Mouse (Mus musculus): ENCODE measurements around the gene Dok3.
"Not testable (repeated sequence)": the region's sequence is repeated elsewhere in the genome, so short reads cannot be mapped to it uniquely, and the experiment has no call there.

The Dok3 gene

GRCm38 (mm10) chr13:55529198-55529915, at the start of gene Dok3:
Dok3 (minus strand) TSS chr13:55529296.
- peak in 1 of 2 experiments; percentile 29 for DNase-seq (ENCODE audit: low spot score in 2 of 2)

DNA sequence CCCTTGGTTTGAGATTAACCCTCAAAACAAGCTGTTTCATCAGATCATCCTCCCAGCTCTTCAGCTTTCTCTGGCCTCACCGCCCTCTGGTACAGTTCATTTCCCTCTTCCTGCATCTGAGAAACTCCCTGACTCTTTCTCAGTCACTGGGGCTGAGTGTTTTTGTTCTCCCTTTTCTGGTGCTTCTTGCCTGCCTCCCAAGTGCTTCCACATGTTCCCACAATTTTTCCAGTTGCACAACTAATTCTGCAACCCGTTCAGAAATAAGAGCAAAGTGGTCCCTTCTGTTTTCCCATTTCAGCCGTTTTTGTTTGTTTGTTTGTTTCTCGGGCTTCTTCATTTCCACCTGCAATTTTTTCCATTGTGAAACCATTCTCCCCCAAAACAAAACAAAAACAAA, 49.0 kb upstream of the Dok3 start:
- no peak for DNase-seq (ENCODE audit: low spot score in 2 of 2)

GRCm38 (mm10) chr13:55576872-55577271, 47.8 kb upstream of the Dok3 start:
- DNase-seq (ENCODE audit: low spot score in 2 of 2) = not testable (repeated sequence)

DNA sequence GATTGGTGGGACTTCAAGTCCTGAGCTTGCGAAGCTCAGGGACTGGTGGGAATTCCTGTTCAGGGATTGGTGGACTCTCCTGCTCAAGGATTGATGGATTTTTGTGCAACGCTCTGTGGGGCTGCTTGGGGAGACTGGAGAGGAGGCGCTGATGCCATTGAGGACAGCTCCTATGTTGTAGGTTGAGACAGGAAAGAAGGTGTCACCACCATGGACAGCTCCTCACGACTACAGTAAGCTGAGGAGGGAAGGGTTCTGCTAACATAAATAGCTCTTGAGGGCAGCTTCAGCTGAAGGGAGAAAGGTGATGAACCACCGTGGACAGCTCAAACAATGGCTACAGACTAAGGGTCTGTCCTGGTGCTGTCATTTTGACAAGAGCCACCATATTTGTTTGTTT, 46.8 kb upstream of the Dok3 start:
- no peak for DNase-seq (ENCODE audit: low spot score in 2 of 2)

DNA sequence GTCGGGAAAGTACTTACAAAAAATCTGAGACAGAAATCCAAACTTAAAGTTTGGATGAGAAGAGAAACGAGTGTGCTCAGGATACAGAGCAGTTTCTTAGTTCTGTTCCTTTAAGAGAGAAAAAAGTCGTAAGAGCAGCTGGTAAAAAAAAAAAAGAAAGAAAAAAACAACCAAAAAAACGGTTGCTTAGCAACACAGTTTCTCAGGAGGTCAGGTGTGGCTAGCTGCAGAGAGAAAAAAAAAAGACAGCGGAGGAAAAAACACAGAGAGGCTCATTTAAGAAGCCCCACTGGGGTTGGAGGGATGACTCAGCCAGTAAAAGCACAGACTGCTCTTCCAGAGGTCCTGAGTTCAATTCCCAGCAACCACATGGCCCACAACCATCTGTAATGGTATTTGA, 45.2 kb upstream of the Dok3 start:
- DNase-seq (ENCODE audit: low spot score in 2 of 2) = no peak

DNA sequence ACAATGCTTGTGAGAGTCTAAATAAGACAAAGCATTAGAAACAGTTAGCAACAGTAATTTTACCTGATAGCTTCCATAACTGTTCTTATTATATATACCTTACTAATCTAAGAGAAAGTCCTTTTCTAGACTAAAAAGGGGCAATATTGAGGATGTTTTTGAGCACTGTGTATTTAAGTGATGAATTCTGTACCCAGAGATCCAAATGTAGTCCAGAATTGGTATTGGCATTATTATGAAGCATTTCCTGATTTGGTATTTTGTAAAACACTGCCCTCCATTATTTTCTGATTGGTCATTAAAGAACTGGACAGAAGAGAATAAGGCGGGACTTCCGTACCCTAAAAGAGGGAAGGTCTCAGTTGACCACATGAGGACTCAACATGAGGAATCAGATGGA, 44.3 kb upstream of the Dok3 start, which contains the start of gene Tmed9:
TSS of gene Tmed9 (plus strand) at position 301 of the 400 bp plus-strand sequence.
- no peak for DNase-seq (ENCODE audit: low spot score in 2 of 2)

DNA sequence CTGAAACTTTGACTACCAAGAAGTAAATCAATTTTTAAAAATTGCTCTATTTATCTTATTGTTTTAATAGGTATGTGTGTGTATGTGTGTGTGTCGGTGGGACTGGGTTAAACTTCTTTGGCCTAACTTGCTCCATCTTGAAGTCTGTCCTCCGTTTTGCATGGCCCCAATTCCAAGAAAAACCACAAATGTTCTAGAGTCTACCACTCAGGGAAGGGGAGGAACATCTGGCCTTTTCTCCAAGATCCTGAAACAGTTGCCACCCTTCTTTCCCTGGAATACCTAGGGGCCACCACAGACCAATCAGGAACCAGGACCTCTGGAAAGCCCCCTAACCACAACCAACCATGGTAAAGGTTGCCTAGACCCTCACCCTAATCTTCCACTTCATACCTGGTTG, 42.9 kb upstream of the Dok3 start:
- no peak for DNase-seq (ENCODE audit: low spot score in 2 of 2)

DNA sequence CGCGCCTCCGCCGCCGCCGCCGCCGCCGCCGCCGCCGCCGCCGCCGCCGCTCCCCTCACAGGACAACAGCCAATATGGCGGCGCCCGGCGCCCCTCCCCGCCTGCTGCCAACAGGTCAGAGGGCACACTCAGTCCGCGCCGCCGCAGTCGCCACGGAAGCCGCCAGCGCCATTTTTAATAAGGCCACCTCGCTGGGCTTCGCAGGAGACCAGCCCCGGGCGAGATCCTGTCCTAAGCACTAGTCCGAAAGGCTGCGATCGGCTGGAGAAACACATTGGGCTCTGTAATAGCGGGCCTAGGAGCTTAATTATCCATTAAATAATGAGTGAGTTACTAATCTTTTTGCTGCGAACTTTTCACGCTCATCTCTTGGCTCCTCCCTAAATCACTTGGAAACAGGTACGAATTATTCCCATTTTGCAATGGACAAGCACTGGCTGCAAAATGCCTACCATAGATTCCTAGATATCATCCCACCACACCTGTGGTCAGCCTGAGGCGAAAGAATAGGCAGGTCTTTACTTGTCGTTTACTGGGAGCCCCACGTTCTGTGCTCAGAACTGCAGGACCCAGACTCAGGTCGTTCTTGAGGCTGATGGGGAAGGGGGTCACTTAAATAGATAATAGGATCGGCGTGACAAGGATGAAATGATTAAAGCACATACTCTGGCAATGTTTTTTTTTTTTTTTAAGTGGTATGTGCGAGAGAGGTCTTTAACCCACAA, 42.1 kb upstream of the Dok3 start, which contains the start of gene Fam193b:
TSS of gene Fam193b (minus strand) at position 94 of the 725 bp plus-strand sequence.
- peak; percentile 88 to 92 for DNase-seq (ENCODE audit: low spot score in 2 of 2)

DNA sequence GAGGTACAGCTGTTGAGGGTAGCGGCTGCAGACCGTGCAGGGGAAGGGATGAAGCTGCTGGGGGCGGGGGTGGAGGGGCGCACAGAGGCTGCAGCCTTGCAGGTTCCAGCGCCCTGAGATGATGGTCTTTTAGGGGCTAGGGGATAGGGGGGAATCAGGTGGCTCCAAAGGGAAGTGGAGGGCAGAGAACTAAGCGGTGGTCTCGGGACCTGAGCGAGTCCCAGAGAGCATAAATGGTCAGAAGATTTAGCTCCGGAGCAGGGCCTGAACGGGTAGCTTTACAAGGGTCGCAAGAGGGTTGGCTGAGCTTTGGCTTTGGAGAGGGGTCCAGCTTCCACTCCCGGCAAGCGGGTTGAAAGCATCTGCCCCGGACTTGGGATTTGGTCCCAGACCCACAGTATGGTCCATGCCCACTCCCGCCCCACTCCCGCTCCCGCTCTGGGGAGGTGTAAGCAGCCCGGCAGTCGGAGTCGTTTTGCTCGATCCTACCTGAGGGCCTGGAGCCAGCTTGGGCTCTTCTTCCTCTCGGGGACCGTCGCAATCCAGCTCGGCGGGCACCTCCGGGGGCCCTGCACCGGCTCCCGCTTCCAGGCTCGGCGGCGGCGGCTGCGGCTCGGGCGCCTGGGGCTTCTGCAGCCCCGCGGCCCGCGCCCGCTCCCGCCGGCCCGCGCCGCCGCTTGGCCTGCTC, 41.3 kb upstream of the Dok3 start:
- peak; percentile 27 to 38 for DNase-seq (ENCODE audit: low spot score in 2 of 2)

DNA sequence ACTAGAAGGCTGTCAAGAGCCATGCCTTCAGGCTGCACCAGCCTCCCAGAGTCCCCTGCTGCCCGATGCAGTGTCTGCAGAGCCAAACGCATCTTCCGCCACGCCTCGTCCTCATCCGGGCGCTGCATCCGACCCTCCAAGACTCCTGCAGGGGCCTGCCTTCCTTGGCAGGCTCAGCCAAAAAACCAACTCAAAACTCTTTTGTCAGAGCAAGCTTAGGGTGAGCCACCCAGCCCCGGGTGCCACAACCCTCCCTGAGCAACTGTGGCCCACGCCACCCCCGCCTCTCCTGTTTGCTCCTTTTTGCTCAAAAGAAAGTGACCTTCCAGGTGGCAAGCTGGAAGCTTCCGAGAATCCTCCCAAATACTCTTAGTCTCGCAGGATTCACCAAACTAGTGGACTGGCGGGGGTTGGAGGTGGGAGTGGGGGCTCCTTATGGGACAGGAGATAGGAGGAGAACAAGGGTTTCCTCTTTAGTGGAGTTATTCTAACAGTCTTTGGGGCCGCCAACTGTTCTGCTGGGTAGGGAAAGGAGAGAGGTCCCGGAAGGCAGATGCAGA, 40.7 kb upstream of the Dok3 start:
- DNase-seq (ENCODE audit: low spot score in 2 of 2) = peak; percentile 26 to 44

GRCm38 (mm10) chr13:55568524-55568923, 39.4 kb upstream of the Dok3 start:
- DNase-seq (ENCODE audit: low spot score in 2 of 2) = not testable (repeated sequence)

DNA sequence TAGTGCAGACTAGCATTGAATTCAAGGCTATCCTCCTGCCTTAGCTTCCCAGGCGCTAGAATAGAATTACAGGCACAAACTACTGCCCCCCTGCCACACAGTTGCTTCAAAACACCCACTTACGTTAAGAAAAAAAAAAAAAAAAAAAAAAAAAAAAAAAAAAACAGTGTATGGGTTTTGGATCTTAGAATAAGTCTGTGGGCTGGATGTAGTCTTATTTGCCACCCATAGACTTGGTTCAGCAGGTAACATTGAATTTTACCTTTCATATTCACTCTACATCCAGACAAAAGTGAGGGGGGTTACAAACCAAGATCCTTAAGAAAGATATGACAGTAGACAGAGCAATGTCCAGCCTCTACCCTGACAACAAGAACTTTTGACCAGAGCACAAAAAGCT, 38.9 kb upstream of the Dok3 start:
- no peak for DNase-seq (ENCODE audit: low spot score in 2 of 2)

- DNase-seq (ENCODE audit: low spot score in 2 of 2) = no peak
These were observed 37.9 kb upstream of the Dok3 start for GRCm38 (mm10) chr13:55567001-55567400.

DNA sequence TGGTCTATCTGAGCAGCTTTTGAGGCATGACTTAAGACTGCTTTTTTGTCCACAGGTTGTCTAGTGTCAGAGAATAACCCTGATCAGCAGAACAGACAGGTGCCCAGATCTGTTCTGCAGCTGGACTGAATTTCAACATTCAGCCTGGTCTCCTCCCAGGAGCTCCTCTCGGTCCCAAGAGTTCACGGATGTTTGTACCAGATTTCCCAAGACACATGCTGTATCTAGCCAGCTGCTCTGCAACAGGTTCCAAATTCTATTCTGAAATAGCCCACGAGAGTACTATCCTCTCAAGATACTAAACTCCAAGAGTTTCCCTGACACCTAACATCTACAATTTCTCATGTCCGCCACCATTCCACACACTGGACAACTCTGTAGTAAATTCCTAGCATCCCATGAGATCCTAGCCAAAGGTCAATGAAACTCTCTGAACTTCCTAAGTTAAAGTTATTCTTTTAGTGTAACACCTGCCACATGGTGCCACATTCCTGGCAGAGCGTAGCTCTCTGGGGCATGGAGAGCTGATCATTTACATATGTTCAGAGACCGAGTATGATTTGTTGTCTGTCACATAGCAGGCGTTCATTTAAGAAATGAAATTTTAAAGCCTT, 34.3 kb upstream of the Dok3 start:
- DNase-seq (ENCODE audit: low spot score in 2 of 2) = no peak

DNA sequence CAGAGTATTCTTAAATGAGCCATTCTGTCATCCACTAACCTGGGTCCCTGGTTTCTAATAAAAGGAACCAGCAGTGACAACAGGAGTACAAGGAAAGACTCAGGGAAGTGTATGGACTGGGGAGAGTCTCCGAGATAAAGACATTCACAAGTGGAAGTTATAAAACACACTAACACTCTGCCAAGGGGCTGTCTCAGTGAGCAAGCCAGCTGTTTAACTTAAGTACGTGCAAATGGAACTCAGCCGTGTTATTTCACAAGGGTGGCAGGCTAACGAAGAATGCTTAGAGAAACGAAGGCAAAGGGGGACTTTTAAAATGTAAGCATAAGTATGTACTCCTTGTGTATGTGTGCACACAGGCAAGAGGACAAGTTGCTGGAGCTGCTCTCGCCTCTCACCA, 28.4 kb upstream of the Dok3 start:
- DNase-seq (ENCODE audit: low spot score in 2 of 2) = no peak

DNA sequence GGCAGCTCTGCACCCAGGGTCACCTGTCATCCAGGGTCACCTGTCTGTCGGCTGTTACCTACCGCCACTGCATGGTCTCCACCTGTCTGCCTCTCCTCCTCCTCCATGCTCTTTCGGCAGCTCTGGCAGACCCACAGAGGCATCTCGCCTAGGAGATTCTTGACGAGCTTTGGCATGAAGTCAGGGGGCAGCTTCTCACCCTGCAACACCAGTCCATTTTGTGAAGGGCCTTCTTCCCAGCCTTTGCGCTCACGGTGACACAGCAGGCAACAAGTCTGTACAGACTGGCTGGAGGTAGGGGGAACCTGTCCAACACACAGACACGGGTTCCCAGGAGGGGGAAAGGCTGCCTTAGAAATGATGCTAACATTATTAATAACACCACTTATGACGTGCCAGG, 26.8 kb upstream of the Dok3 start:
- DNase-seq (ENCODE audit: low spot score in 2 of 2) = no peak

DNA sequence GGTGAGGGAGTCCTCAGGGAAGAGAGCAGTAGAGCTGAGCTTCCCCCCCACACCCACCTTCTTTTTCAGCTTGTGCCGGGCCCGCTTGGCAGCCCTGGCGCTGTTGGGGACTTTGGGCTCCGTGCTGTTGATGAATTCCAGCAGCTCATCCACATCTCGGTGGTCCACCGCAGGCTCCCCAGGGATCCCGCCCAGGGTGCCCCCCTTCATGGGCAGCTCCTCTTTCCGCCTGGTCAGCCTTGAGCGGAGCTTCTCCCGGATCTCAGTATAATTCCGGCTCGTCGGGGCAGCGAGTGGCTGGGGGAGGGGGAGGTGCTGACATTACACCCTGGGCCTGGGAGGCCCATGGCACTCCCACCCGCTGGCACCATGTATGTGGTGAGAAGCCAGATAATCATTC, 20.0 kb upstream of the Dok3 start:
- DNase-seq (ENCODE audit: low spot score in 2 of 2) = no peak

GRCm38 (mm10) chr13:55548426-55548825, 19.3 kb upstream of the Dok3 start:
- no peak for DNase-seq (ENCODE audit: low spot score in 2 of 2)

GRCm38 (mm10) chr13:55547916-55548315, 18.8 kb upstream of the Dok3 start:
- no peak for DNase-seq (ENCODE audit: low spot score in 2 of 2)

GRCm38 (mm10) chr13:55544792-55545191, 15.7 kb upstream of the Dok3 start:
- DNase-seq (ENCODE audit: low spot score in 2 of 2) = no peak

GRCm38 (mm10) chr13:55543447-55543846, 14.4 kb upstream of the Dok3 start:
- no peak for DNase-seq (ENCODE audit: low spot score in 2 of 2)

DNA sequence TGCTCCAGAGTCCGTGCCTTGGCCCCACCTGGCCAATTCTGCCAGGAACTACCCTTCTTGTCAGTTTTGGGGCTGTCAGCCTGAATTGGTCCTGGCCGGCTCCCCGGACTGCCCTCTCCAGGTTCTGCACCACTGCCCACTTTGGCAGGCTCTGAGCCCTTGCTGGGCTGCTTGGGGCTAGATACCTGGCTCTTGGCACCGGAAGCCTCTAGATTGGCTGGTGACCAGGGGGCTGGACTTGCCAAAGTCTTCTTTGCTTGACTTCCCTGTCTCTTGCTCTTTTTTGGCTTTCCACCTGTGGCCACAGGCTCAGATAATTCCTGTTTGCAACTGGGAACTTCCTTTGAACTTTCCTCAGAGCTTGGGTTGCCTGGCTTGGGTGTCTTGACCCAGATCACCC, 13.8 kb upstream of the Dok3 start:
- no peak for DNase-seq (ENCODE audit: low spot score in 2 of 2)

Measured in frontal cortex, postnatal 10 days (tissue).